Mouse (Mus musculus) limb, embryonic 10.5 days (tissue): ENCODE measurements around the gene Chrnb1. TPM values are rescaled to one million over a fixed set of nuclear protein-coding genes. Genes with fewer than 3 reads are reported as not detected.

Experiments used
- DNase-seq: peaks from one replicate; pipeline ENCODE4 v3.0.0-alpha.2; 2017; ENCODE audit warnings: low spot score
- H3K27ac ChIP-seq: fragments of 300-500 bp; sonication (generic); 2 replicates; pipeline ENCODE4 v1.5.1; 2016; ENCODE audit warnings: mild to moderate bottlenecking
- H3K27me3 ChIP-seq: fragments of 300-500 bp; sonication (generic); 2 replicates; pipeline ENCODE4 v1.6.1; 2016; ENCODE audit warnings: low read depth, mild to moderate bottlenecking; ENCODE audit not compliant: poor library complexity, severe bottlenecking
- H3K36me3 ChIP-seq: fragments of 300-500 bp; sonication (generic); 2 replicates; pipeline ENCODE4 v1.6.1; 2016; ENCODE audit warnings: mild to moderate bottlenecking, moderate library complexity
- H3K4me1 ChIP-seq: fragments of 300-500 bp; sonication (generic); 2 replicates; pipeline ENCODE4 v1.6.1; 2016
- H3K4me3 ChIP-seq: fragments of 300-500 bp; sonication (generic); 2 replicates; pipeline ENCODE4 v1.5.1; 2016; ENCODE audit warnings: mild to moderate bottlenecking, moderate library complexity
- H3K9me3 ChIP-seq: fragments of 300-500 bp; sonication (generic); replicated peaks from 2 replicates; pipeline ENCODE4 v1.6.1; 2016; ENCODE audit warnings: mild to moderate bottlenecking
- WGBS: fragments of 180-500 bp; shearing (Covaris S2); methylation state at CpG from one replicate; pipeline ENCODE4 v1.1.7; 2016; 5-methylcytosine and 5-hydroxymethylcytosine counted together
- polyA plus RNA-seq: library from polyadenylated mRNA; unstranded; fragments of >200 nt; fragmentation: Nextera tagmentation; extraction: Ambion mirVana; gene quantifications from 2 replicates; pipeline ENCODE4 v1.2.1, GENCODE M21; 2016

Gene Chrnb1
- polyA plus RNA-seq, 1 experiment from 2014 or later = 2.5 TPM

- WGBS = 69% methylated on average over 7 of the region's 7 CpGs
- DNase-seq = no peak
- H3K4me1 ChIP-seq = peaks cover 48% of the 10 kb centered on the region
Measured at GRCm38 (mm10) chr11:69763551-69763950, 32.2 kb downstream of the Chrnb1 start.

DNA sequence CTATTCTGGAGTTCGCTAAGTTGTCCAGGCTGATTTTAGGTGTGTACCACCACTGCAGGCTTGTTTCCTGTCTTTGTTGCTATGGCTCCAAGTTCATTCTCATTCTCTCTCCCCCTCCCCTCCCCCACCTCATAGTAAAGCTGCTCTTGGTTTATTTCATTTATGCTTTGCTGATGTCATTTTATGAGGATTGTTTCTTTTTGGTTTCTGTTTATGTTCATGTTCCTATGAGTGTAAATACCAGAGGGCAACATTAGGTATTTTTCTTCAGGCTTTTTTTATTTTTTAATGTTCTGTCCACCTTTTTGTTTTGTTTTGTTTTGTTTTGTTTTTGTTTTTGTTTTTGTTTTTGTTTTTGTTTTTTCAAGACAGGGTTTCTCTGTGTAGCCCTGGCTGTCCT lies 33.9 kb downstream of the Chrnb1 start, which contains the start of gene Slc35g3:
TSS of gene Slc35g3 (minus strand) at position 101 of the 400 bp plus-strand sequence.
- Histone ChIP-seq H3K27ac (peak within 1 kb of the TSS; percentile 97), H3K36me3 (no peaks in the 10 kb centered on the region), H3K4me1 (peaks cover 45% of the 10 kb centered on the region), H3K27me3 (peaks cover 1% of the 10 kb centered on the region; the same call in 1 of the 2 replicates), H3K9me3 (no peaks in the 10 kb centered on the region), H3K4me3 (peak within 1 kb of the TSS; percentile 14; the same call in 1 of the 2 replicates)
- DNase-seq = no peak
- WGBS = 85% methylated on average over 1 of the region's 1 CpGs

More at GRCm38 (mm10) chr11:69763551-69763950, 32.2 kb downstream of the Chrnb1 start:
- H3K27me3 ChIP-seq = peaks cover 15% of the 10 kb centered on the region
- H3K36me3 ChIP-seq = no peaks in the 10 kb centered on the region
- H3K4me3 ChIP-seq = no peak overlapping the region
- no peak overlapping the region for H3K27ac ChIP-seq
- no peaks in the 10 kb centered on the region for H3K9me3 ChIP-seq

DNA sequence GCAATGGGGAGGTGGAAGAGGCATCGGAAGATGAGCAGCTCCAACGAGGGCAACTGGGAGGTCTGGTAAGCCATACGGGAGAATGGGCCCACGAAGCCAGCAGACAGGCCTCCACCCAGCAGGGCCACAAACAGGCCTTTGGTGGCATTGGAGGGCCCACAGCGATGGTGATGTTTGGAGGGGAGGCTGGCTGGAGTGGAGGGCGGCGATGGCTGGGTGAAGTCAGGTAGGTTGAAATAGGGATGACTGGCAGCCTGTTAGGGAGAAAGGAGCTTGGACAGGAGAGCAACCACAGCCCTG lies 34.9 kb downstream of the Chrnb1 start:
- WGBS = 95% methylated on average over 7 of the region's 7 CpGs
- Histone ChIP-seq H3K9me3 (no peaks in the 10 kb centered on the region), H3K27ac (peak overlapping the region; percentile 97), H3K4me1 (peaks cover 45% of the 10 kb centered on the region), H3K27me3 (no peaks in the 10 kb centered on the region), H3K36me3 (0 out of 2 replicates have a peak, but pooled peaks cover 3% of the 10 kb centered on the region), H3K4me3 (no peak overlapping the region)
- no peak for DNase-seq

DNA sequence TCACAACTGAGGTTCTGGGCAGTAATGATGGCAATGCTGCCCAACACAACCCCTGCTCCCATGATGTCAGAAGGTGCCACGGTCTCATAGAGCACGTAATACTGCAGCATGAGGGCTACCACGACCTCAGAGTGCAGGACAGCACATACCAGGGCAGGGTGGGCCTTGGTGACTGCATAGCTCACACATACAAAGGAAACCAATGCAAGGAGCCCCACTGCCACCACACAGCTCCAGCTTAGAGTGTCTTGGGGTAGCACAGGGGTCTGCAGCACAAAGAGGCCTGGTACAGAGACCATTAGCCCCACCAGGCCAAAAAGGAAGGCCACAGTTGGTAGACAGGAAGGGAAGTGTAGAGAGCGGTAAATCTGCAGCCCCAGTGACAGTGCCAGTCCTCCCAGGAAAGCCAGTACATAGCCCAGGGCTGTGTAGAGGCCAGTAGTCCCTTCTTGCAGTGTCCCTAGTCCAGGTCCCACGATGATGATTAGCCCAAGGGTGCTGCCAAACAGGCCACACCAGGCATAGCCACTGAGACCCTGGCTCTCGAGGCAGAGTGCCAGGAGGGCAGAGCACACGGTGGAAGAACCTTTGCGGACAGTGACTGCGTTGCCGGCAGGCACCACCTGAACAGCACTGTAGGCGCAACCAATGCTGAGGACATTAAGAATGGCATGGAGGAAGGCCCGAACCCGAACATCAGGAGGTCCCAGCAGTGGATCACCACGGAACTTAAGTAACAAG lies 35.4 kb downstream of the Chrnb1 start:
- 0 out of 2 replicates have a peak, but pooled peaks cover 5% of the 10 kb centered on the region for H3K36me3 ChIP-seq
- peak overlapping the region; percentile 67 for H3K4me3 ChIP-seq
- peak overlapping the region; percentile 97 for H3K27ac ChIP-seq
- H3K27me3 ChIP-seq = no peaks in the 10 kb centered on the region
- H3K4me1 ChIP-seq = peaks cover 45% of the 10 kb centered on the region
- WGBS = 84% methylated on average over 14 of the region's 14 CpGs
- no peaks in the 10 kb centered on the region for H3K9me3 ChIP-seq
- no peak for DNase-seq

DNA sequence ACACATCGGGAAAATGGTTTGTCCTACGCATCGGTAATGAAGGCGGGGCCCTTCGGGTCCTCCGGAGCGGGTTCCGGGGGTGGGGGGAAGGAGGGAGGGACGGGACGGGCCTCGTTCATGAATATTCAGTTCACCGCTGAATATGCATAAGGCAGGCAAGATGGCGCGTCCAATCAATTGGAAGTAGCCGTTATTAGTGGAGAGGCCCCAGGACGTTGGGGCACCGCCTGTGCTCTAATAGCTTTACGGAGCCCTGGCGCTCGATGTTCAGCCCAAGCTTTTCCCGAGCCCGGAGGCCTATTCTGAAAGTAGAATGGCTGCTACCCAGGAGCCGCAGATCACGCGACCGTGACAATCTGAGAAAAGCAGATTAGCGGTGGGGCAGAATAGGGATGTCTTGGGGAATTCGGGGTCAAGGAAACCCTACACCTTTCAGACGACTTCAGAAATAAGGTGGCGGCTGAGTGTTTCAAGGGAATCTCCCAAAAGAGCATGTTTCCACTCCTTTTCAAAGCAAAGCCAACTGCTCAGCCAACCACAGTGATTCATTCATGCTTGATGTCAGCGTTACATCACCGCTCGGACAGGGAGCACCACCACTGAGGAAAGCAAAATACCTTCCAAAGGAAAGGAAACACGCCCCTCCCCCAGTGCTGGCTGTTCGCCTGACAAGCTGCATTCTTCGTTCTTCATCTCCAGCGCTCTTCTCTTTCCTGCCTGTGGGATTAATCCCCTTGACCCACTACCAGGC lies 36.6 kb downstream of the Chrnb1 start:
- H3K4me3 ChIP-seq = peak overlapping the region; percentile 67
- under 1% methylated on average over 37 of the region's 37 CpGs for WGBS
- H3K27me3 ChIP-seq = no peaks in the 10 kb centered on the region
- H3K36me3 ChIP-seq = 0 out of 2 replicates have a peak, but pooled peaks cover 5% of the 10 kb centered on the region
- peak; percentile 90 for DNase-seq
- H3K27ac ChIP-seq = peak overlapping the region; percentile 97
- peaks cover 47% of the 10 kb centered on the region for H3K4me1 ChIP-seq
- no peaks in the 10 kb centered on the region for H3K9me3 ChIP-seq

GRCm38 (mm10) chr11:69758478-69758970 lies 37.2 kb downstream of the Chrnb1 start, which contains the start of gene Polr2a:
Gene Polr2a, minus strand, starts transcription at chr11:69758637.
- WGBS = under 1% methylated on average over 36 of the region's 36 CpGs
- no peaks in the 10 kb centered on the region for H3K9me3 ChIP-seq
- 0 out of 2 replicates have a peak, but pooled peaks cover 5% of the 10 kb centered on the region for H3K36me3 ChIP-seq
- H3K4me1 ChIP-seq = peaks cover 47% of the 10 kb centered on the region
- DNase-seq = peak; percentile 100
- peak within 1 kb of the TSS; percentile 97 for H3K27ac ChIP-seq
- H3K4me3 ChIP-seq = peak within 1 kb of the TSS; percentile 67
- H3K27me3 ChIP-seq = no peaks in the 10 kb centered on the region

- peak; percentile 94 for DNase-seq
- under 1% methylated on average over 26 of the region's 26 CpGs for WGBS
- Histone ChIP-seq H3K4me3 (peak overlapping the region; percentile 67), H3K9me3 (no peaks in the 10 kb centered on the region), H3K4me1 (peaks cover 47% of the 10 kb centered on the region), H3K27ac (peak overlapping the region; percentile 97), H3K27me3 (no peaks in the 10 kb centered on the region), H3K36me3 (0 out of 2 replicates have a peak, but pooled peaks cover 5% of the 10 kb centered on the region)
Measured at GRCm38 (mm10) chr11:69758090-69758456, 37.7 kb downstream of the Chrnb1 start.

- H3K27me3 ChIP-seq = no peaks in the 10 kb centered on the region
- 47% methylated on average over 9 of the region's 9 CpGs for WGBS
- H3K27ac ChIP-seq = peak overlapping the region; percentile 97
- H3K4me3 ChIP-seq = peak overlapping the region; percentile 67
- no peak for DNase-seq
- H3K9me3 ChIP-seq = no peaks in the 10 kb centered on the region
- peaks cover 8% of the 10 kb centered on the region; the same call in 1 of the 2 replicates for H3K36me3 ChIP-seq
- H3K4me1 ChIP-seq = peaks cover 47% of the 10 kb centered on the region
Measured at GRCm38 (mm10) chr11:69757303-69758089, 38.2 kb downstream of the Chrnb1 start.

- Histone ChIP-seq H3K9me3 (no peaks in the 10 kb centered on the region), H3K27ac (no peak overlapping the region), H3K27me3 (no peaks in the 10 kb centered on the region), H3K4me1 (peaks cover 34% of the 10 kb centered on the region), H3K4me3 (peak overlapping the region; percentile 11; the same call in 1 of the 2 replicates), H3K36me3 (peaks cover 18% of the 10 kb centered on the region)
- 73% methylated on average over 3 of the region's 3 CpGs for WGBS
- no peak for DNase-seq
Measured at GRCm38 (mm10) chr11:69754701-69755100, 41.0 kb downstream of the Chrnb1 start.

DNA sequence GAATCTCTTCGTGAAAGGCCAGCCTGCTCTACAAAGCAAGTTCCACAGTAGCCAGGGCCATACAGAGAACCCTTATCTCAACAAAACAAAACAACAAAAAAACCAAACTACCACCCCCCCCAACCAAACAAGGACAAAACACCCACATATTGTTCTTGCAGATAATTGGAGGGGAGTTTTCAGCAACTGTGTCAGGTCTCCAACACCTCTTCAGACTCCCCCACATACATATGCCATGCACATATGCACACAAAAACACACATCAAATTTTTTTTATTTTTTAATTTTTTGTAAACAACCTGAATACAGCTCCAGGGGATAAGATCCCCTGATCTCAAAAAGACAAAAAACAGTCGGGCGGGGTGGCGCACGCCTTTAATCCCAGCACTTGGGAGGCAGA lies 41.5 kb downstream of the Chrnb1 start:
- Histone ChIP-seq H3K4me1 (peaks cover 30% of the 10 kb centered on the region), H3K9me3 (no peaks in the 10 kb centered on the region), H3K27ac (no peak overlapping the region), H3K36me3 (peaks cover 21% of the 10 kb centered on the region), H3K27me3 (no peaks in the 10 kb centered on the region), H3K4me3 (no peak overlapping the region)
- DNase-seq = no peak
- WGBS = 94% methylated on average over 5 of the region's 5 CpGs

GRCm38 (mm10) chr11:69752686-69753085 lies 43.1 kb downstream of the Chrnb1 start:
- DNase-seq = no peak
- H3K4me1 ChIP-seq = peaks cover 27% of the 10 kb centered on the region
- no peak overlapping the region for H3K4me3 ChIP-seq
- H3K27ac ChIP-seq = no peak overlapping the region
- peaks cover 37% of the 10 kb centered on the region for H3K36me3 ChIP-seq
- H3K27me3 ChIP-seq = no peaks in the 10 kb centered on the region
- H3K9me3 ChIP-seq = no peaks in the 10 kb centered on the region

- peaks cover 47% of the 10 kb centered on the region for H3K36me3 ChIP-seq
- no peak for DNase-seq
- H3K4me3 ChIP-seq = no peak overlapping the region
- peaks cover 17% of the 10 kb centered on the region for H3K4me1 ChIP-seq
- H3K27ac ChIP-seq = no peak overlapping the region
- H3K27me3 ChIP-seq = no peaks in the 10 kb centered on the region
- 86% methylated on average over 3 of the region's 3 CpGs for WGBS
- no peaks in the 10 kb centered on the region for H3K9me3 ChIP-seq
Measured at GRCm38 (mm10) chr11:69751635-69752034, 44.1 kb downstream of the Chrnb1 start.
